Mouse (Mus musculus): ENCODE measurements around the gene Serinc3. TPM values are rescaled to one million over a fixed set of nuclear protein-coding genes. Genes with fewer than 3 reads are reported as not detected.

Serinc3 gene
- polyA plus RNA-seq, 1 experiment from 2014 or later, result 22.1 TPM

DNA sequence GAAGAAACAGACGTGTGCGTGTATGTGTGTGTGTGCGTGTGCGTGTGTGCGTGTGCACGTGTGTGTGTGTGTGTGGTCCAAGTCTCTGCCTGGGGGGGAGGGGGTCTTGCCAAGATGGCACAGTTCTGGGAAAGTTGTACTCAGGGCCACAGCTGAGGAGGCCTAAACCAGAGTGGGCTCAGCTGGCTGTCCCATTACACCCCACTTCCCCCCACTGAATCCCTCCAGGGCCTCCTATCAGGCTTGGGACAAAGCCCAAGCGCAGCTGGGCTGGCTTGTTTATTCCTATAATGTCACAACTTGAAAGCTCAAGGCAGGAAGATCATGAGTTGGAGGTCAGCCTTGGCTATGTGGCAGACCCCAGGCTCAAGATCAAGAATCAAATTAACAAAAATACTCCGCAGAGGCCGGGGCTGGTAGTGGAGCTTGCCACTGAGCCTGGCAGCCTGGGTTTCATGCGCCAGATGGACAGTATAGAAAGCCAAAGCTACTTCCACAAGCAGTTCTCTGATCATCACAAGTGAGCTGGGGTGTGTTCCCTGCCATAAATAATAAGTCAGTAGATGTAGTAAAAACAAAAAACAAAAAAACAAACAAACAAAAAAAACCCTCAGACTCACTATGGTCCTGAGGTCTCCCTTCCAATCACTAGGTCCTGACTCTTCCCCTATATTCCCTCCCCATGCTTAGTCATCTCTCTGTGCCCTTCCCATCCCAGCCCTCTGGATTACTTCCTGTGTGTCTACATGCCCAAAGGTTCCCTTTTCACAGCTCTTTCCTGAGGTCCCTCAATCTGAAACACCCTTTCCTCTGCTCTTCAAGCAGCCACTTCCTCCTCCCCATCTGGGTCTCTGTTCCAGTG lies 61.5 kb downstream of the Serinc3 start:
- WGBS, result 92% methylated on average over 10 of the region's 10 CpGs
- Histone ChIP-seq H3K4me1 (peaks cover 4% of the 10 kb centered on the region; the same call in 1 of the 2 replicates), H3K36me3 (replicated peaks) (no peaks in the 10 kb centered on the region), H3K9me3 (no peaks in the 10 kb centered on the region), H3K27me3 (replicated peaks; ENCODE audit: low read depth, poor library complexity, severe bottlenecking) (0 out of 2 replicates have a peak, but pooled peaks cover 3% of the 10 kb centered on the region), H3K27ac (replicated peaks) (no peak overlapping the region), H3K4me3 (no peak overlapping the region)
- no peak for DNase-seq (ENCODE audit: low spot score)

DNA sequence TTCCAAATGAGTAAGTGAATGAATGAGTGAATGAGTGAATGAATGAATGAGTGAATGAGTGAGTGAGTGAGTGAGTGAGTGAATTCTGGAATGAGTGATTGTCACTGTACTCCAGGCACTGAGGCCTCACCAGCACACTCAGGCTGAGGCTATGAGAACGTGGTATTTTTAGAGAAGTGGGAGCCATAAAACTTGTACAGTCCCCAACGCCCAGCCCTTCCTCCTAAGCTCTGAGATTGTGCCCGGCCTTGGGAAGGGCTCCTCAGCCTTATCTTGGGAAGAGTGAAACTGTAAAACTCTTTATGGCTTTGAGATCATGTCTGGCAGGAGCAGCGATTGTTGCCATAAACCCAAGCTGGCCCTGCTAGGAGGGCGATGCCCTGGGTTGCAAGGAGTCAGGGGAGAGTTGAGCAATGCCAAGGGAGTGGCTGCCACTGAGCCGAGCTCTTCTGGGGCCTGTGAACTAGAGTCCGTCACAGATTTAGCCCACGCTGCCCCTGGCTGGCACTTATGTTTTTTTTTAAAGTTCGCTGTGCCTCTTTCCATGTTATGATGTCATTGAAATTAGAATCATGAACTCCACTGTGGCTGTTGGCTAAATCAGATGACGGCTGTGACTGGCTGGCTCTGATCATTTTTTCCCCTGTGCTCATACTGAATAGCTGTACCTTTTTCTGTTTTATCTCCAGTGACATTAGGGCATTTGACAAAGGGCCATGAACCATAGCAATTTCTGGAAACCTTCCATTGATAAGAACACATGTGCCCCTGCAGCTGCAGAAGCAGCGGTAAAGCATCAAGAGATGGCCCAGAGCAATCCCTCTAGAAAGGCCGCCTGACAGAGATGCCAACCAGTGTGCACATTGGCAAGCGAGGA lies 64.6 kb downstream of the Serinc3 start:
- WGBS, result 85% methylated on average over 13 of the region's 13 CpGs
- DNase-seq (ENCODE audit: low spot score), result no peak
- no peak overlapping the region for H3K4me3 ChIP-seq
- no peaks in the 10 kb centered on the region for H3K27me3 ChIP-seq (replicated peaks; ENCODE audit: low read depth, poor library complexity, severe bottlenecking)
- H3K27ac ChIP-seq (replicated peaks), result no peak overlapping the region
- H3K36me3 ChIP-seq (replicated peaks), result no peaks in the 10 kb centered on the region
- H3K4me1 ChIP-seq, result peaks cover under 1% of the 10 kb centered on the region; the same call in 1 of the 2 replicates
- H3K9me3 ChIP-seq, result no peaks in the 10 kb centered on the region

DNA sequence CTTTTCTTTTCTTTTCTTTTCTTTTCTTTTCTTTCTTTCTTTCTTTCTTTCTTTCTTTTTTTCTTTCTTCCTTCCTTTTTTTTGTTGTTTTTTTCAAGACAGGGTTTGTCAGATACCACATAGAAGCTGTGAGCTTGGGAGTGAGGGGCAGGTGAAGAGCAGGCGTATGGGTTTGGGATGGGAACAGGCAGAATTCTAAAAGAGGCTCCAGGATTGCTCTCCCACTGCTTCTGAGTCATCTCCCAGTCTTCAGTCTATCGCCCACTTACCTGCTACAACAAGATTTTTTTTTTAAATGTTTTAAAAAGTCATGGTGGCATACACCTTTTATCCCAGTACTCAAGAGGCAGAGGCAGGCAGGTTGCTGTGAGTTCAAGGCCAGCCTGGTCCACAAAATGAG lies 66.9 kb downstream of the Serinc3 start:
- no peaks in the 10 kb centered on the region for H3K27me3 ChIP-seq (replicated peaks; ENCODE audit: low read depth, poor library complexity, severe bottlenecking)
- H3K4me1 ChIP-seq, result peaks cover 5% of the 10 kb centered on the region; the same call in 1 of the 2 replicates
- DNase-seq (ENCODE audit: low spot score), result no peak
- 86% methylated on average over 2 of the region's 2 CpGs for WGBS
- H3K27ac ChIP-seq (replicated peaks), result no peak overlapping the region
- H3K4me3 ChIP-seq, result no peak overlapping the region
- no peaks in the 10 kb centered on the region for H3K36me3 ChIP-seq (replicated peaks)
- no peaks in the 10 kb centered on the region for H3K9me3 ChIP-seq

DNA sequence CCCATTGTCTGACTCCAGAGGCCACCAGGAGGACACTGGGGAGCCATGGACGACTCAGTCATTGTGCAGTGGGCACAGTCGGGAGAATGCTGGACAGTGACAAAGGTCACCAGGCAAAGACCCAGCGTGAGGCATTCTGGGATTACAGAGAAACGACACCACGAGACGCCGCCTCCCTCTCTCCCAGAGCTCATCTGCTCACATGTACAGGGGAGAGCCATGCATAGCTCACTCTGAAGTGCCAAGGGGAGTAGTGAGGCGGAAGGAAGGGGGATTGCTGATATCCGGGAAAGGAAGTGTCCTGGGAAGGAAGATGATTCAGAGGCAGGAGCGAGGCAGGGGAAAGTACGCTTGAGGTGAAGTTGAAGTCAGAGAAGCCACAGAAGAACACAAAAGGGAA lies 69.7 kb downstream of the Serinc3 start:
- DNase-seq (ENCODE audit: low spot score), result no peak
- H3K4me3 ChIP-seq, result no peak overlapping the region
- H3K27ac ChIP-seq (replicated peaks), result 0 out of 2 replicates have a peak overlapping the region, but pooled peaks have one; percentile 24
- no peaks in the 10 kb centered on the region for H3K27me3 ChIP-seq (replicated peaks; ENCODE audit: low read depth, poor library complexity, severe bottlenecking)
- H3K9me3 ChIP-seq, result no peaks in the 10 kb centered on the region
- 58% methylated on average over 11 of the region's 11 CpGs for WGBS
- H3K36me3 ChIP-seq (replicated peaks), result no peaks in the 10 kb centered on the region
- peaks cover 5% of the 10 kb centered on the region; the same call in 1 of the 2 replicates for H3K4me1 ChIP-seq

DNA sequence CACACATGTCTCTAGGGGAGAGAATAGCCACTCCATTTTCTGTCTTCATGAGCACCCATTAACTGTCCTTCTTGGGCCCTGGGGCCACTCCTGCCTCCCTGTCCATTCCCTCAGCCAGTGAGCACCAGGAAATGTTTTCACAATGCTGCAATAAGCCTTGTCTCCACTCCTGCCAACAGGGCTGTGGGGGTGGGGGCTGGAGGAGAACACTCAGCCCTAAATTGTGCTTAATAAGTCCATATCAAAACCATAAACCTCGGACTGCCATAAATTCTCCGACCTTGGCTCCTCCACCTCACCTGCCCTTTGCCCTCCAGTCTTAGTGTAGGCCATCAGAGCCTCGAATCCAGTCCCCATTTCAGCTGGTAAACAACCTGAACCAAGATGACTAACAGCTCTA lies 70.6 kb downstream of the Serinc3 start:
- Histone ChIP-seq H3K4me1 (peaks cover 5% of the 10 kb centered on the region; the same call in 1 of the 2 replicates), H3K36me3 (replicated peaks) (no peaks in the 10 kb centered on the region), H3K4me3 (no peak overlapping the region), H3K27me3 (replicated peaks; ENCODE audit: low read depth, poor library complexity, severe bottlenecking) (no peaks in the 10 kb centered on the region), H3K9me3 (no peaks in the 10 kb centered on the region), H3K27ac (replicated peaks) (no peak overlapping the region)
- WGBS, result 82% methylated on average over 3 of the region's 3 CpGs
- DNase-seq (ENCODE audit: low spot score), result no peak

Other genes with a start within 250 kb of the Serinc3 start
- gene Jph2, start 247.1 kb downstream of the Serinc3 start, polyA plus RNA-seq (2016; fragmentation: Nextera tagmentation; extraction: Ambion mirVana), result 0.52 and 0.83 TPM in 2 replicates
- 94.0 and 99.5 TPM in 2 replicates for gene Oser1, start 220.4 kb downstream of the Serinc3 start, polyA plus RNA-seq (2016; fragmentation: Nextera tagmentation; extraction: Ambion mirVana)
- 7.6 and 9.1 TPM in 2 replicates for gene Gdap1l1, start 206.7 kb downstream of the Serinc3 start, polyA plus RNA-seq (2016; fragmentation: Nextera tagmentation; extraction: Ambion mirVana)
- gene Fitm2, start 172.5 kb downstream of the Serinc3 start, polyA plus RNA-seq (2016; fragmentation: Nextera tagmentation; extraction: Ambion mirVana), result 9.4 and 10.5 TPM in 2 replicates
- gene R3hdml, start 152.8 kb downstream of the Serinc3 start, polyA plus RNA-seq (2016; fragmentation: Nextera tagmentation; extraction: Ambion mirVana), result not detected in 2 replicates
- not detected in 2 replicates for gene Hnf4a, start 138.3 kb downstream of the Serinc3 start, polyA plus RNA-seq (2016; fragmentation: Nextera tagmentation; extraction: Ambion mirVana)
- 31.3 and 33.4 TPM in 2 replicates for gene Ttpal, start 42.8 kb downstream of the Serinc3 start, polyA plus RNA-seq (2016; fragmentation: Nextera tagmentation; extraction: Ambion mirVana)
- gene Pkig, start 13.3 kb upstream of the Serinc3 start, polyA plus RNA-seq (2016; fragmentation: Nextera tagmentation; extraction: Ambion mirVana), result 189 and 194 TPM in 2 replicates
- gene Ada, start 105.1 kb upstream of the Serinc3 start, polyA plus RNA-seq (2016; fragmentation: Nextera tagmentation; extraction: Ambion mirVana), result 9.7 and 11.1 TPM in 2 replicates
- gene Ccn5, start 175.7 kb upstream of the Serinc3 start, polyA plus RNA-seq (2016; fragmentation: Nextera tagmentation; extraction: Ambion mirVana), result 0.09 and 0.25 TPM in 2 replicates
- gene Kcnk15, start 208.5 kb upstream of the Serinc3 start, polyA plus RNA-seq (2016; fragmentation: Nextera tagmentation; extraction: Ambion mirVana), result not detected in 2 replicates